Mouse (Mus musculus): Measurements from ENCODE around the gene Tdpoz2. TPM values are rescaled to one million over a fixed set of nuclear protein-coding genes. Genes with fewer than 3 reads are reported as not detected.

The Tdpoz2 gene
- polyA plus RNA-seq (2012; rRNA removed), result not detected in 2 replicates

GRCm38 (mm10) chr3:93652586-93652985 is at the start of gene Tdpoz2:
Gene Tdpoz2, minus strand, starts transcription at chr3:93652686.

GRCm38 (mm10) chr3:93692970-93693369 is 40.5 kb upstream of the Tdpoz2 start, which contains the start of gene Gm37596:
Gene Gm37596, minus strand, starts transcription at chr3:93693070.

GRCm38 (mm10) chr3:93676210-93676609 is 23.7 kb upstream of the Tdpoz2 start, which contains the start of gene Tdpoz1:
Gene Tdpoz1, minus strand, starts transcription at chr3:93676310.

Other genes with a start within 250 kb of the Tdpoz2 start
- gene Tchh, start 210.4 kb downstream of the Tdpoz2 start, polyA plus RNA-seq (2012; rRNA removed), result 0.05 and 0.06 TPM in 2 replicates
- gene Tchhl1, start 183.9 kb downstream of the Tdpoz2 start, polyA plus RNA-seq (2012; rRNA removed), result not detected in 2 replicates
- 129 and 140 TPM in 2 replicates for gene S100a11, start 132.2 kb downstream of the Tdpoz2 start, polyA plus RNA-seq (2012; rRNA removed)
- 42.7 and 56.0 TPM in 2 replicates for gene S100a10, start 97.6 kb downstream of the Tdpoz2 start, polyA plus RNA-seq (2012; rRNA removed)
- gene Tdpoz1, start 23.6 kb upstream of the Tdpoz2 start, polyA plus RNA-seq (2012; rRNA removed), result not detected in 2 replicates
- not detected in 2 replicates for gene Gm37596, start 40.4 kb upstream of the Tdpoz2 start, polyA plus RNA-seq (2012; rRNA removed)
- gene Gm5773, start 120.3 kb upstream of the Tdpoz2 start, polyA plus RNA-seq (2012; rRNA removed), result not detected in 2 replicates
- not detected in 2 replicates for gene Tdpoz4, start 143.7 kb upstream of the Tdpoz2 start, polyA plus RNA-seq (2012; rRNA removed)
- gene Tdpoz3, start 173.3 kb upstream of the Tdpoz2 start, polyA plus RNA-seq (2012; rRNA removed), result not detected in 2 replicates